Mouse (Mus musculus) heart, postnatal 4 days (tissue): ENCODE results near the gene Adh1. TPM values are rescaled to one million over a fixed set of nuclear protein-coding genes. Genes with fewer than 3 reads are reported as not detected.

ENCODE experiments used
- total RNA-seq, 2 experiments: library from RNA; stranded (reverse); gene quantifications; 2 replicates each; pipeline ENCODE4 v1.2.3; 2021

Gene Adh1
- total RNA-seq, 2 experiments from 2014 or later: 13.3 to 13.5 TPM

Other genes starting within 250 kb of the Adh1 start
- gene 1110002E22Rik, start 195.9 kb upstream of the Adh1 start, total RNA-seq: 10 to 100 TPM; 56.0 to 60.4 TPM
- gene Gm5105, start 193.6 kb upstream of the Adh1 start, total RNA-seq: 1 to 10 TPM in 1 of 2 experiments, under 1 TPM in 1; 0.48 to 1.0 TPM
- gene Trmt10a, start 117.5 kb upstream of the Adh1 start, total RNA-seq: 1 to 10 TPM; 4.4 to 6.1 TPM
- 1 to 10 TPM; 8.9 to 9.9 TPM for gene Mttp, start 116.0 kb upstream of the Adh1 start, total RNA-seq
- not detected for gene 4930579F01Rik, start 67.2 kb upstream of the Adh1 start, total RNA-seq
- not detected for gene Adh7, start 43.2 kb upstream of the Adh1 start, total RNA-seq
- not detected for gene Adh6a, start 52.3 kb downstream of the Adh1 start, total RNA-seq
- 1 to 10 TPM; 2.6 to 4.0 TPM for gene Adh6b, start 80.8 kb downstream of the Adh1 start, total RNA-seq
- not detected for gene Adh4, start 154.5 kb downstream of the Adh1 start, total RNA-seq
- 100 to 1,000 TPM; 108 to 113 TPM for gene Adh5, start 182.1 kb downstream of the Adh1 start, total RNA-seq
- gene Metap1, start 228.5 kb downstream of the Adh1 start, total RNA-seq: 10 to 100 TPM; 48.0 to 48.6 TPM